11 mouse cellular contexts compared by ENCODE assay signal in genomic region chr11:117618774-117619173, GRCm38 (mm10). TPM values are rescaled to one million over a fixed set of nuclear protein-coding genes. Genes with fewer than 3 reads are reported as not detected.
DNase-seq lines count a peak whose midpoint lies in the region; ATAC-seq and TF ChIP-seq lines count a peak whose summit lies in the region.
"Had no signal": no experiment of that assay in that cellular context is flagged by ENCODE, and none has a peak within 500 bp of the region (broad histone marks: within the 10 kb centered on the region; RNA-seq: fewer than 3 reads in every experiment).

No protein-coding gene starts in this region.

- H3K4me2 ChIP-seq in kidney, postnatal 0 days (ENCODE audit: low read length), result no peak overlapping the region
- H3K4me2 ChIP-seq in hindbrain, embryonic 12.5 days (replicated peaks), result no peak overlapping the region
- no peak overlapping the region for H3K4me2 ChIP-seq in midbrain, postnatal 0 days (ENCODE audit: low read depth, low read length, poor library complexity, severe bottlenecking)

- no peak overlapping the region for H3K4me3 ChIP-seq in kidney, postnatal 0 days (replicated peaks; ENCODE audit: low read depth, low read length)
- H3K4me3 ChIP-seq in hindbrain, embryonic 12.5 days, result no peak overlapping the region
- no peak overlapping the region for H3K4me3 ChIP-seq in midbrain, postnatal 0 days (ENCODE audit: low read depth, low read length)
- H3K4me3 ChIP-seq: heart, adult 2 months had no signal

- DNase-seq in kidney, postnatal 0 days (ENCODE audit: low spot score), result peak; percentile 30
- DNase-seq in kidney, adult 11 months, result no peak
- no peak for DNase-seq in midbrain, postnatal 0 days (ENCODE audit: low spot score)
- DNase-seq in cerebellum, adult 11-12 months, result no peak
- DNase-seq in layer of hippocampus, adult 8-10 months (ENCODE audit: low spot score in 2 of 2), result no peak
- DNase-seq: cerebellum, postnatal 36 days; heart, adult 2 months had no signal

- no peak overlapping the region for H3K27ac ChIP-seq in kidney, postnatal 0 days
- H3K27ac ChIP-seq in hindbrain, embryonic 12.5 days, result peak overlapping the region; percentile 79
- H3K27ac ChIP-seq in midbrain, postnatal 0 days (ENCODE audit: low read depth, low read length), result peak overlapping the region; percentile 55; the same call in 1 of the 2 replicates
- H3K27ac ChIP-seq: heart, adult 2 months; liver, embryonic 14.5 days had no signal

- H3K27me3 ChIP-seq in kidney, postnatal 0 days (ENCODE audit: insufficient read depth, low read length), result peaks cover 15% of the 10 kb centered on the region; the same call in 1 of the 2 replicates
- peaks cover 33% of the 10 kb centered on the region for H3K27me3 ChIP-seq in hindbrain, embryonic 12.5 days
- no peaks in the 10 kb centered on the region for H3K27me3 ChIP-seq in midbrain, postnatal 0 days (ENCODE audit: insufficient read depth, low read length)

- ATAC-seq in kidney, postnatal 0 days (replicated peaks; ENCODE audit: low FRiP score, low read depth), result no peak
- ATAC-seq in common myeloid progenitor, adult 5-6 weeks (replicated peaks; ENCODE audit: low read depth, poor library complexity, severe bottlenecking), result 0 out of 2 replicates have a peak, but pooled peaks have one; percentile 39
- ATAC-seq in hindbrain, embryonic 12.5 days (ENCODE audit: low FRiP score), result no peak
- ATAC-seq in midbrain, postnatal 0 days (ENCODE audit: low FRiP score), result no peak
- ATAC-seq in CD4-positive, CD25-positive, alpha-beta regulatory T cell, adult 4 months, result no peak

- H3K36me3 ChIP-seq in kidney, postnatal 0 days (ENCODE audit: insufficient read depth, low read length), result no peaks in the 10 kb centered on the region
- H3K36me3 ChIP-seq in hindbrain, embryonic 12.5 days, result no peaks in the 10 kb centered on the region
- H3K36me3 ChIP-seq in midbrain, postnatal 0 days (ENCODE audit: insufficient read depth, low read length), result no peaks in the 10 kb centered on the region

- no peak overlapping the region for H3K9ac ChIP-seq in kidney, postnatal 0 days (ENCODE audit: low read depth, low read length)
- no peak overlapping the region for H3K9ac ChIP-seq in hindbrain, embryonic 12.5 days
- H3K9ac ChIP-seq in midbrain, postnatal 0 days (replicated peaks; ENCODE audit: low read length, poor library complexity, severe bottlenecking), result no peak overlapping the region
- H3K9ac ChIP-seq: liver, embryonic 14.5 days had no signal

- no peaks in the 10 kb centered on the region for H3K9me3 ChIP-seq in kidney, postnatal 0 days (replicated peaks; ENCODE audit: low read length)
- no peaks in the 10 kb centered on the region for H3K9me3 ChIP-seq in hindbrain, embryonic 12.5 days (replicated peaks)
- no peaks in the 10 kb centered on the region for H3K9me3 ChIP-seq in midbrain, postnatal 0 days (ENCODE audit: low read length)

- no peak for TF ChIP-seq CTCF in kidney, postnatal 0 days (IDR thresholded peaks at IDR 0.05; ENCODE audit: low read depth)
- TF ChIP-seq CTCF in midbrain, postnatal 0 days (IDR thresholded peaks at IDR 0.05), result no peak

- H3K4me1 ChIP-seq in kidney, postnatal 0 days (replicated peaks; ENCODE audit: insufficient read depth, low read length), result peaks cover 13% of the 10 kb centered on the region; the same call in 1 of the 2 replicates
- peaks cover 32% of the 10 kb centered on the region for H3K4me1 ChIP-seq in hindbrain, embryonic 12.5 days
- H3K4me1 ChIP-seq in midbrain, postnatal 0 days (ENCODE audit: insufficient read depth, low read length), result peaks cover 17% of the 10 kb centered on the region

- WGBS in kidney, postnatal 0 days, result 32% methylated on average over 7 of the region's 7 CpGs
- 71% methylated on average over 7 of the region's 7 CpGs for WGBS in hindbrain, embryonic 12.5 days
- WGBS in midbrain, postnatal 0 days, result 61% methylated on average over 7 of the region's 7 CpGs

RNA-seq across cellular contexts. Expression of gene Tnrc6c, which starts 35.3 kb away (rescaled TPM):
- polyA plus RNA-seq in kidney, postnatal 0 days (2015; fragmentation: Nextera tagmentation; extraction: Ambion mirVana), result 8.7 and 8.8 TPM in 2 replicates
- 17.7 and 22.4 TPM in 2 replicates for total RNA-seq in common myeloid progenitor, adult 5-6 weeks (2017)
- polyA plus RNA-seq in hindbrain, embryonic 12.5 days (2016; fragmentation: Nextera tagmentation; extraction: Ambion mirVana), result 26.3 and 28.3 TPM in 2 replicates
- 78.4 and 79.8 TPM in 2 replicates for total RNA-seq in midbrain, postnatal 0 days (2014; rRNA removed)
- 22.8 and 26.5 TPM in 2 replicates for polyA plus RNA-seq in midbrain, postnatal 0 days (2015; fragmentation: Nextera tagmentation; extraction: Ambion mirVana)
- 10 to 100 TPM; 19.6 to 21.4 TPM for polyA plus RNA-seq in CD4-positive, CD25-positive, alpha-beta regulatory T cell, adult 4 months (2017; shearing (Covaris generic))
- 10 to 100 TPM; 69.4 to 83.2 (median 76.7) TPM for total RNA-seq in layer of hippocampus, adult 8-10 months (2022)
